Comparison of ENCODE assay signal across 8 mouse cellular contexts in the genomic region with DNA sequence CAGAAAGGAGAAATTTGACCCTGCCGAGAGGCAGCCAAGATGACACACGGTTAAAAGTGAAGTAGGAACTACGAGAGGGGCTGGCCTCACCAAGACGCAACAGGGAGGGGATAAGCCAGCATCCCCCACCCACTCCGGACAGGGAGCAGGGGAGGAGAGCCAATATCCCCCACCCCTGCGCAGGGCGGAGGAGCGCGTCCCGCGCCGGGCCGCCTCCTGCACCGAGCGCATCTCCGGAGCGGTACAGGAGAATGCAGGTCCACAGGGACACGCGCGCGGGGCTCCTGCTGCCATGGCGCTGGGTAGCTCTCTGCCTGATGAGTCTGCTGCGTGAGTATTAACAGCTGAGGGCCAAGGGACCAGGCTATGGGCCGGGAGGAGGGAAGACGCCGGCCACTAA. TPM values are rescaled to one million over a fixed set of nuclear protein-coding genes. Genes with fewer than 3 reads are reported as not detected.
DNase-seq lines count a peak whose midpoint lies in the region; ATAC-seq and TF ChIP-seq lines count a peak whose summit lies in the region.

TSS of gene Cd34 (plus strand) at position 105 of the 400 bp plus-strand sequence.

- ATAC-seq in hindbrain, embryonic 12.5 days (ENCODE audit: low FRiP score), result peak; percentile 68

- no peak within 1 kb of the TSS for H3K27ac ChIP-seq in hindbrain, embryonic 12.5 days

- H3K4me3 ChIP-seq in E14TG2a.4 (replicated peaks; ENCODE audit: low read length), result peak within 1 kb of the TSS; percentile 78
- peak within 1 kb of the TSS; percentile 40 for H3K4me3 ChIP-seq in hindbrain, embryonic 12.5 days

- H3K9me3 ChIP-seq in E14TG2a.4 (ENCODE audit: low read length), result no peaks in the 10 kb centered on the region
- H3K9me3 ChIP-seq in hindbrain, embryonic 12.5 days (replicated peaks), result no peaks in the 10 kb centered on the region

- peaks cover 31% of the 10 kb centered on the region for H3K27me3 ChIP-seq in E14TG2a.4 (ENCODE audit: insufficient read depth, low read length)
- H3K27me3 ChIP-seq in hindbrain, embryonic 12.5 days, result peaks cover 15% of the 10 kb centered on the region

- no peak for TF ChIP-seq CTCF in E14TG2a.4 (conservative IDR thresholded peaks at IDR 0.05; ENCODE audit: low read length)

- peak within 1 kb of the TSS; percentile 41; the same call in 1 of the 2 replicates for H3K9ac ChIP-seq in hindbrain, embryonic 12.5 days

- WGBS in hindbrain, embryonic 12.5 days, result under 1% methylated on average over 26 of the region's 26 CpGs

- peak within 1 kb of the TSS; percentile 78 for H3K4me2 ChIP-seq in hindbrain, embryonic 12.5 days (replicated peaks)

- H3K36me3 ChIP-seq in E14TG2a.4 (ENCODE audit: insufficient read depth, low read length), result no peaks in the 10 kb centered on the region
- H3K36me3 ChIP-seq in hindbrain, embryonic 12.5 days, result no peaks in the 10 kb centered on the region

- DNase-seq in adrenal gland, postnatal 36 days, result peak; percentile 55 to 79
- peak; percentile 77 for DNase-seq in gastrocnemius, adult 18-20 months (ENCODE audit: low spot score)
- DNase-seq in layer of hippocampus, postnatal 25 days (ENCODE audit: extremely low spot score in 1 of 2, low spot score in 1 of 2), result no peak
- peak; percentile 73 for DNase-seq in lung, postnatal 14 days
- peak; percentile 48 for DNase-seq in retina, embryonic 14.5 days (ENCODE audit: low spot score)
- no peak for DNase-seq in cerebellum, adult 8-10 months

- peaks cover 6% of the 10 kb centered on the region for H3K4me1 ChIP-seq in E14TG2a.4 (replicated peaks; ENCODE audit: low read depth, low read length)
- H3K4me1 ChIP-seq in hindbrain, embryonic 12.5 days, result peaks cover 7% of the 10 kb centered on the region

RNA-seq across cellular contexts. Expression of gene Cd34, which starts in this region (rescaled TPM):
- 10 to 100 TPM; 45.0 to 62.8 TPM for total RNA-seq in adrenal gland, postnatal 36 days (2021)
- 10 to 100 TPM; 26.6 to 37.0 TPM for total RNA-seq in gastrocnemius, adult 18-20 months (2021)
- polyA plus RNA-seq in hindbrain, embryonic 12.5 days (2016; fragmentation: Nextera tagmentation; extraction: Ambion mirVana), result 44.7 and 50.0 TPM in 2 replicates
- total RNA-seq in layer of hippocampus, postnatal 25 days (2021), result 10 to 100 TPM; 29.8 to 35.4 TPM

Comparison
In these comparisons a context has a peak if more than half of its experiments do, and no peak if none do; other contexts are left out.
1. DNase-seq: peak in adrenal gland, postnatal 36 days (2 of 2), gastrocnemius, adult 18-20 months (single experiment), lung, postnatal 14 days (single experiment) and retina, embryonic 14.5 days (single experiment); none in layer of hippocampus, postnatal 25 days (0 of 2) and cerebellum, adult 8-10 months (single experiment).